Mouse (Mus musculus): ENCODE results near the gene Stk40.

DNA sequence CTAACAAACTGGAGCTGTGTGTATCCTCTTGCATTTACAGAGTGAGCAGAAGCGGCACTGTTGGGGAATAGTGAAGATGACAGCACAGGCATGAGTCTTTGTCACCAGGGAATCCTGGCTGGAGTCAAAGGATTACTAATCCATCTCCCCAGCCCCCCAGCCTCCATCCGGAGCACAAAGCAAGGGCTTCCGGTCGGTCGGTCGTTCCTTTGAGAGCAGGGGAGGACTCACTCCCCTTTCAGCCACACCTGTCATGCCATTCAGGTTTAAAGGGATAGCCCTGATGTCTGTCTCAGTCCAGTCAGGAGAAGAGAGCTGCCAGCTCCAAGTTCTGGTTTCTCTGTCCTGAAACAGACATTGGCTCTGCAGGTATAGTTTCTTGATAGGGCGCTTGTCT, 7.4 kb downstream of the Stk40 start:
- no peak for TF ChIP-seq EP300 (IDR thresholded peaks at IDR 0.05)
- TF ChIP-seq CTCF (IDR thresholded peaks at IDR 0.05), result no peak
